Mouse (Mus musculus): ENCODE data around the gene Kcnj6. TPM values are rescaled to one million over a fixed set of nuclear protein-coding genes. Genes with fewer than 3 reads are reported as not detected.

Kcnj6 gene
- polyA plus RNA-seq (2012; rRNA removed): not detected in 2 replicates

GRCm38 (mm10) chr16:94997340-94997849, at the start of gene Kcnj6:
Gene Kcnj6, minus strand, starts transcription at chr16:94997701.

All from liver, embryonic 14 days (tissue).